Mouse (Mus musculus) bone marrow, adult 2 months (tissue): Measurements from ENCODE around the gene Cpped1. TPM values are rescaled to one million over a fixed set of nuclear protein-coding genes. Genes with fewer than 3 reads are reported as not detected.

ENCODE experiments used
- H3K27ac ChIP-seq: fragments of 200-500 bp; 2 replicates; pipeline ENCODE4 v1.5.1; 2012; ENCODE audit warnings: low read depth, mild to moderate bottlenecking, control low read depth, inconsistent platforms, low read length; ENCODE audit not compliant: control insufficient read depth, poor library complexity, insufficient read depth
- H3K4me1 ChIP-seq: fragments of 200-500 bp; 2 replicates; pipeline ENCODE4 v1.6.1; 2011; ENCODE audit warnings: low read length; ENCODE audit not compliant: control insufficient read depth, insufficient read depth
- H3K4me3 ChIP-seq: fragments of 200-500 bp; replicated peaks from 2 replicates; pipeline ENCODE3; 2011; ENCODE audit warnings: mild to moderate bottlenecking, low read depth, low read length, control low read depth; ENCODE audit not compliant: control insufficient read depth
- CTCF ChIP-seq: fragments of 200-500 bp; IDR thresholded peaks from 2 replicates; pipeline ENCODE4 v1.5.1; 2011; ENCODE audit warnings: low read length, control low read depth; ENCODE audit not compliant: control insufficient read depth, insufficient read depth
- POLR2A ChIP-seq: fragments of 200-500 bp; IDR thresholded peaks from 2 replicates; pipeline ENCODE4 v1.6.1; 2011; ENCODE audit warnings: low read depth, mild to moderate bottlenecking, control low read depth, low read length, borderline replicate concordance; ENCODE audit not compliant: control insufficient read depth
- WGBS: fragments of 180-500 bp; shearing (Covaris S2); methylation state at CpG from one replicate; pipeline ENCODE4 v1.1.7; 2018; 5-methylcytosine and 5-hydroxymethylcytosine counted together
- polyA plus RNA-seq: library from polyadenylated mRNA; stranded (reverse); fragments of >200 nt; gene quantifications from 2 replicates; pipeline ENCODE4 v1.2.4, GENCODE M21; 2011; ENCODE audit warnings: low replicate concordance; ENCODE audit not compliant: missing spikeins, insufficient read depth, insufficient read length

The Cpped1 gene
- 4.9 and 6.7 TPM in 2 replicates for polyA plus RNA-seq

DNA sequence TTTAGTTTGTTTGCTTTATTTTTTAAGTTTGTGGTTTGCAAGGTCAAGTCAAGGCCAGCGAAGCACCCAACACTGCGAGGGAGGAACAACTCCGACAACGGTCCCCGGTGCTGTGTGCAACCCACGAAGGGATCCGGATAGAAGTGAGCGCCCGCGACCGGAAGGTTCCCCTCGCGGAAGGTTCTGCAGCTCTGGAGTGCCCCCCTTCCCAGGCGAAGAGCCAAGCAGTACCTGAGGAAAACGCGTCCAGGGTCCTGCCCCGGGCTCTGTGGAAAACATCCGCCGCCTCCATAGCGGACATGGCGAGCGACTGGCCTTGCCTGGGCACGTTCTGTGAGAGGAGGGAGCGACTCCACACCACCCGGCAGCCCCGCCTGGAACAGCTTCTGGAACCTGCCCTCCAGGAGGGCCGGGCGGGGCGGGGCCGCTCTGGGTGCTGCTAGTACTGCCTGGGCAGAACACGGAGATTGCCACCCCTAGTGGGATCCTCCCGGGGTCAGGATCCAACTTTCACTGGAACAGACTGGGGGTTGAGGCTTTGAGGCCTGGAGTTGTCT, at the start of gene Cpped1:
Cpped1 (minus strand) TSS at position 411 of the 557 bp plus-strand sequence.
- H3K4me1 ChIP-seq = no peaks in the 10 kb centered on the region; the same call in 1 of the 2 replicates
- peak within 1 kb of the TSS; percentile 88 for H3K4me3 ChIP-seq
- peak within 1 kb of the TSS; percentile 72 for H3K27ac ChIP-seq
- TF ChIP-seq POLR2A = peak; percentile 77
- no peak for TF ChIP-seq CTCF
- 0% methylated on average over 32 of the region's 32 CpGs for WGBS

DNA sequence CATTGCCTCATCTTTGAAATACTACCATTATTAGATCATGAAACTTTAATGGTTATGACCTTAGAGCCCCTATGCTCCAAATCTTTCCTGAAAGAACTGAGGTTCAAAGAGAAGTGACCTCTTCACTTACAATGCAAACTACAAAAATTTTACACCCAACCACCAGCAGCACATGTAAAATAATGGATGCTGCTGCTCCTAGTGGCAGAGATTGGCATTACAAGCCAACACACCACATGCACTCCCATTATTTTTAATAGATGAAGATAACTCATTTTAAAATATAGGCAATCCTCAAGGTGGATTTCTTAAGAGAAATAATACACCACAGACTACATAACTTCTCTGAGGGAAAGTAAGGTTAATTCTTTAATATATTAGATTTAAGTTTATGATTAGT, 31.2 kb upstream of the Cpped1 start:
- H3K4me3 ChIP-seq = no peak overlapping the region
- TF ChIP-seq CTCF = no peak
- no peak for TF ChIP-seq POLR2A
- no peak overlapping the region for H3K27ac ChIP-seq
- no peaks in the 10 kb centered on the region; the same call in 1 of the 2 replicates for H3K4me1 ChIP-seq

DNA sequence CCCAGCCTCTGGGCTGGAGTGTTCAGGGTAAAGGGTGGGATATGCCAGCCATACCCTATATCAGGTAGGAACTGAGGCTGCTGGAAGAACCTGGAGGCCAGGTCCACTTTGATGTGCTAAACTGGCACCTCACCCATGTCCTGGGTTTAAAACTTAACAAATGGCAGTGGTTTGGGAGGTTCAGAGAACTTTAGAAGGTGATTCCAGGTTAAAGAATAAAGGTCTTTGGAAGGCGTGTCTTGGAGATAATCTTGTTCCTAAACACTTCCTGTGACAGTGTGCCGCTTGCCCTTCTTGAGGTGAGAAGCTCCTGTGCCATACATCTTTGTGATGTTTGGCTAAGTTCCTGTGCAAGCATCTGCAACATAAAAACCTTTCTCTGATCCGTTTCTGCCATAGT, 1.6 kb upstream of the Cpped1 start:
- Histone ChIP-seq H3K4me1 (no peaks in the 10 kb centered on the region; the same call in 1 of the 2 replicates), H3K4me3 (no peak overlapping the region), H3K27ac (no peak overlapping the region)
- no peak for TF ChIP-seq POLR2A
- no peak for TF ChIP-seq CTCF
- 79% methylated on average over 3 of the region's 3 CpGs for WGBS

DNA sequence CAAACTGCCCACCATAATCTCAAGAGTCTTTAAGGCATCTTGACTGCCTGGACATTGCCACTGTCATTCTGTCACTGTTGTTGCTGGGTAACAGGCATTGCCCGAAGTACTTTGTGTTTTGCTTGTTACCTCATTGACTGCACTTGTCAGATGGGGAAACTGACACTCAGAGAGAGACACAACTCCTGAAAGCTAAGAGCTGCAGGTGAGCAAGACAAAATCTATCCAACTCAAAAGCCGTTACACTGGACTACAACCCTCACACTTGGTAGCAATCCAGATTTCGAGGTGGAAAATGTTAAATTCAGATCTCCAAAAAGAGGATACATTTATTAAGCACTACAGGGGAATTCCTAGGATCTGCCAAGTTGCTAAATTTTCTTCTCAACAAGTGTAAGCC, 572 bp upstream of the Cpped1 start:
- Histone ChIP-seq H3K4me1 (no peaks in the 10 kb centered on the region; the same call in 1 of the 2 replicates), H3K4me3 (no peak overlapping the region), H3K27ac (no peak overlapping the region)
- 63% methylated on average over 3 of the region's 3 CpGs for WGBS
- TF ChIP-seq POLR2A = no peak
- no peak for TF ChIP-seq CTCF

DNA sequence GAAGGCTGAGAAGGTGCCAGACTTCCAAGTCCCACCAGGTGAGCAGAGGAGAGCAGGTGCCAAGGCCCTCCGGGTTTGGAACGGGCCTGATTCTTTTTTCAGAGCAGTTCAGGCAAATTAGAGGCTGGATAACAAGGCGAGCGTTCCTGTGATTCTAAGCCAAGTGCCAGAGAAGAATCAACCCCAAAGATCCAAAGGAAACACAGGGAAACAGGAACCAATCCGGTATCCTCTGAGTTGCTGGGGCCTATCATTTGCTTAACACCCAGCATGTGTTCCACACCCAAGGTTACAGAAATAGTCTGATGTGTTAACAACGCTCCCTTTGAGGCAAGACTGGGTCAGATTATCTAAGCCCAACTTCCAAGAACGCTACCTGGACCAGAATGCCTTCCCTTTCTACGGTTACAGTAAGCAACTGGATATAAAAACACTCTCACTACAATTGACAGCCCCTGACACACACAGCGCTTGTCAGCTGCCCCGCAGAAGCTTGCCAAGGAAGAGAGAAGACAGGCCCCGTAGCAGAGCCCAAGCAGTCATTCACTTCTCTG, 707 bp downstream of the Cpped1 start:
- TF ChIP-seq CTCF (no peak), POLR2A (no peak)
- H3K4me1 ChIP-seq = no peaks in the 10 kb centered on the region; the same call in 1 of the 2 replicates

DNA sequence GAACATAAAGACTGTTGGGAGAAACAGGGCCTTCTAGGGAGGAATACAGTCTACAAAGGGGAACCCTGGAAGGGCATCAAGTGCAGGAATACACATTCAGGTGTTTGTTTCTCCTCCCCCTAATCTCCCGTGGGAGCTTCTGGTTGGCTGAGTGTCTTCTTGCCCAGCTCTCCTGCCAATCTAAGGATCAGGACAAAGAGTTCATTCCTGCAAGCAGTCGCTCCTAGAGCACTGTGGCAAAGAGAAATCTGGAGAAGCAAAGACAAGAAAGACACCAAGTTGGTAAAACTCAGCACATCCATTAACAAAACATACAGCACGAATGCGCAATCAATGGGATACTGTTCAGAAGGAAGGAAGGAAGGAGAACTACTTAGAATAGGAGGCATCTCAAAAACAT, 1.4 kb downstream of the Cpped1 start:
- no peak for TF ChIP-seq POLR2A
- TF ChIP-seq CTCF = no peak
- WGBS = 83% methylated on average over 4 of the region's 4 CpGs
- no peak overlapping the region for H3K27ac ChIP-seq
- H3K4me1 ChIP-seq = no peaks in the 10 kb centered on the region; the same call in 1 of the 2 replicates
- H3K4me3 ChIP-seq = no peak overlapping the region

More for the DNA sequence above, 707 bp downstream of the Cpped1 start:
- peak overlapping the region; percentile 88 for H3K4me3 ChIP-seq
- H3K27ac ChIP-seq = peak overlapping the region; percentile 72
- 26% methylated on average over 11 of the region's 11 CpGs for WGBS

DNA sequence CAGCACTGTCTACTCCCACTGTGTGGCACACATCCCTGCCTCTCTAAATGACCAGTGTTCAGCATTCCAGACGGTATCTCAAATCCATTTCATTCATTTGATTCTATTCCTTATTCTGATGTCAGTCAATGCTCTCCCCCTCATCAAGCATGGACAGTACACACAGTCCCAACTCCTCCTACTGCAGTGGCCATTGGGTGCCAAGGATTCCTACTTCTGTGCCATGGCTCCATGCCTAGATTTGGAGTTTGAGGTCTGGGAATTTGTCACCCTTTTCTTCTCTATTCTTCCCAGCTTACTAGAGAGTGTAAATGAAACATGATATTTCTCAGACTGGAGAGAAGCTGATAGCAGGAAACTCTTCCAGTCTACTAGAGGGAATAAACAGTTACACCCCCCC, 2.3 kb downstream of the Cpped1 start:
- no peak for TF ChIP-seq POLR2A
- TF ChIP-seq CTCF = no peak
- H3K27ac ChIP-seq = no peak overlapping the region
- WGBS = 83% methylated on average over 1 of the region's 1 CpGs
- H3K4me3 ChIP-seq = no peak overlapping the region
- no peaks in the 10 kb centered on the region; the same call in 1 of the 2 replicates for H3K4me1 ChIP-seq

DNA sequence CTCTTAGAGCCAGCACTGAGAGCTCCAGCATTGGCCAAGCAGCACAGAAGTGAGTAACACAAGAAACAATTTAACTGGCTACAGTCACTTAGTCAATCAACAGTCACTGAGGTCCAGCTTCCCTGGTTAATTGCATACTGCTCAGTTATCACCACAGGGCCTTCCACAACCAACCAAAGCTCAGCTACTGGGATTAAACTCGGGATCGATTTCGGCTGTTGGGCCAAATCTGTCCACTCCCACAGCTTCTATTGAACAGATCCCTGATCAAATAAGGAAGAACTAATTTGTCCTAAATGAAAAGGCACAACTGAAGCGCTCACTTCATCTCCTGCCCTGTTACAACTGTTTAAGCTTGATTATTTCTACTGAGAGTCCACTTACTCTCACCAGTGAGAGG, 4.0 kb downstream of the Cpped1 start:
- Histone ChIP-seq H3K27ac (no peak overlapping the region), H3K4me1 (no peaks in the 10 kb centered on the region; the same call in 1 of the 2 replicates), H3K4me3 (no peak overlapping the region)
- 80% methylated on average over 4 of the region's 4 CpGs for WGBS
- TF ChIP-seq CTCF (no peak), POLR2A (no peak)

DNA sequence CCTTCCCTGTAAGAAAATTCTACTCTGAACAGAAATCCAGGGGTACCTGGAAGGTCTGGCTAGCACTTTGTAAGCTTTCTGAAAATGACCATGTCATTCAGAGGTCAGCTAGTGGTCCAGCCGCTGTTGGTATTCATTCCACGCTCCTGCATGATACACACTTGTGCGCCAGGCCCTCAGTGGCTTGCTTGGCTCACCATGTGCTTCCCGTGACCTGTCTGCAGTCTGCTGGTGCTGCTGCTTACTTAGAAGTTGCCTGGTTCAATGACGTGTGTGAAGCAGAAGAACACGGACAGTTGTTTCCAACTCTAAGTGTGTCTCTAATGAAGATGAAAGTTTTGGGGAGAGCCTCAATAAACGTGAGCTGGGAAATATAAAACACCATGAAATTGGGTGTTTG, 7.2 kb downstream of the Cpped1 start:
- 87% methylated on average over 7 of the region's 7 CpGs for WGBS
- TF ChIP-seq CTCF = no peak
- TF ChIP-seq POLR2A = no peak
- no peak overlapping the region for H3K27ac ChIP-seq
- no peak overlapping the region for H3K4me3 ChIP-seq
- H3K4me1 ChIP-seq = no peaks in the 10 kb centered on the region
